Mouse (Mus musculus) A20 (cell line): ENCODE measurements around the gene Ugt1a9.

Source experiments
- DNase-seq: peaks from one replicate; pipeline ENCODE4 v3.0.0-alpha.2; 2011; ENCODE audit warnings: low read depth, low spot score

Gene Ugt1a9

GRCm38 (mm10) chr1:88179657-88180056 lies 109.1 kb downstream of the Ugt1a9 start:
- DNase-seq: no peak

- no peak for DNase-seq
These were observed 115.8 kb downstream of the Ugt1a9 start for GRCm38 (mm10) chr1:88186325-88186935.

GRCm38 (mm10) chr1:88192136-88192535 lies 121.5 kb downstream of the Ugt1a9 start:
- no peak for DNase-seq

- DNase-seq: no peak
These were observed 125.1 kb downstream of the Ugt1a9 start for GRCm38 (mm10) chr1:88195687-88196086.

GRCm38 (mm10) chr1:88197443-88197842 lies 126.8 kb downstream of the Ugt1a9 start:
- no peak for DNase-seq

GRCm38 (mm10) chr1:88199996-88200395 lies 129.4 kb downstream of the Ugt1a9 start:
- DNase-seq: no peak

- DNase-seq: no peak
These were observed 129.9 kb downstream of the Ugt1a9 start, which contains the start of gene Ugt1a2 for GRCm38 (mm10) chr1:88200456-88200855. Gene Ugt1a2, plus strand, starts transcription at chr1:88200601.

- no peak for DNase-seq
These were observed 134.8 kb downstream of the Ugt1a9 start, which contains the start of gene Dnajb3 for GRCm38 (mm10) chr1:88205294-88205922. Gene Dnajb3, minus strand, starts transcription at chr1:88205782.

- no peak for DNase-seq
These were observed 136.4 kb downstream of the Ugt1a9 start for GRCm38 (mm10) chr1:88206843-88207479.

- DNase-seq: peak; percentile 13
These were observed 141.2 kb downstream of the Ugt1a9 start, which contains the start of gene Ugt1a1 for GRCm38 (mm10) chr1:88211812-88212211. Gene Ugt1a1, plus strand, starts transcription at chr1:88211959.

GRCm38 (mm10) chr1:88212341-88213045 lies 141.9 kb downstream of the Ugt1a9 start:
- DNase-seq: peak; percentile 16

GRCm38 (mm10) chr1:88213061-88213460 lies 142.5 kb downstream of the Ugt1a9 start:
- DNase-seq: no peak

- DNase-seq: peak; percentile 9
These were observed 143.3 kb downstream of the Ugt1a9 start for GRCm38 (mm10) chr1:88213766-88214461.

GRCm38 (mm10) chr1:88214462-88214952 lies 143.9 kb downstream of the Ugt1a9 start:
- peak; percentile 18 for DNase-seq

GRCm38 (mm10) chr1:88215466-88216380 lies 145.1 kb downstream of the Ugt1a9 start:
- DNase-seq: peak; percentile 5

GRCm38 (mm10) chr1:88216551-88216950 lies 146.0 kb downstream of the Ugt1a9 start:
- DNase-seq: no peak

- DNase-seq: no peak
These were observed 146.5 kb downstream of the Ugt1a9 start for GRCm38 (mm10) chr1:88217144-88217543.

- DNase-seq: no peak
These were observed 147.0 kb downstream of the Ugt1a9 start for GRCm38 (mm10) chr1:88217576-88217975.

- peak; percentile 9 for DNase-seq
These were observed 147.5 kb downstream of the Ugt1a9 start for GRCm38 (mm10) chr1:88218051-88218450.

GRCm38 (mm10) chr1:88218591-88218990 lies 148.0 kb downstream of the Ugt1a9 start:
- DNase-seq: peak; percentile 1
